Mouse (Mus musculus): Measurements from ENCODE around the gene Mrpl12.

Mrpl12 gene

GRCm38 (mm10) chr11:120538485-120538884 lies 54.1 kb downstream of the Mrpl12 start:
- DNase-seq (ENCODE audit: low spot score in 2 of 2), result peak; percentile 53 to 54
